Mouse (Mus musculus): ENCODE measurements at regions not wholly inside any gene's neighbourhood (a gene's known extent, or its start where the extent isn't known, plus 50 kb on each side); places are given as distances from the start of the nearest gene placed in this dataset.

DNA sequence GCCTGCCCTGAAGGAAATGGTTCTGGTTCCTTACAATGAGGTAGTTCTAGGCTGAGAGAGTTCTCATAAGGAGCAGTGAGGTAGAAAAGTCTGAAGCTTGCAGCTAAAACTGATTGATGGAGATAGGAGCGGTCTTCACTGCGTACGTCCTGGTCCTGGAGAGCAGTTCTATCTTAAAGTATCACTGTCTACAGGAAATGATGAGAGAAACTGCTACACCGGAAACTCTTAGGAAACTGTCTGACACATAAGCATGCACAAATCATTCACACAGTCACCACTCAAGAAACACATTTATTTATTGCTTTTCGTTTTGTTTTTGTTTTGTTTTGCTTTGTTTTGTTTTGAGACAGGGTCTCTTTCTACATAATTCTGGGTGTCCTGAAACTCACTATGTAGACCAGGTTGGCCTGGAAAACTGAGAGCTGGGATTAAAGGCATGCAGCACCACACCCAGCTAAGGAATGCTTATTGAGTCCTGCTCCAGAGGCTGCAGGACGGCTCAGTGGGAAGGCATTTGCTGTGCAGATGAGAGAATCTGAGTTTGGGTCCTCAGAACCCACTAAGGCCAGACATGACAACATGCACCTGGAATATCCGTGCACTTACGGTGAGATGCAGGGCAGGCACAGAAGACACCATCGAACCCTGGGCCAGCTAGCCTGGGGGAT lies 55.4 kb upstream of the Arglu1 start:
- H3K27me3 ChIP-seq (ENCODE audit: insufficient read depth, low read length), result peaks cover 3% of the 10 kb centered on the region

More for the DNA sequence above, 55.4 kb upstream of the Arglu1 start:
- H3K4me1 ChIP-seq (replicated peaks; ENCODE audit: low read depth, low read length), result peaks cover 19% of the 10 kb centered on the region
- no peaks in the 10 kb centered on the region for H3K36me3 ChIP-seq (ENCODE audit: insufficient read depth, low read length)
- no peak overlapping the region for H3K4me3 ChIP-seq (replicated peaks; ENCODE audit: low read length)
- H3K9me3 ChIP-seq (ENCODE audit: low read length), result no peaks in the 10 kb centered on the region
- no peak for TF ChIP-seq NANOG (IDR thresholded peaks at IDR 0.05; ENCODE audit: borderline replicate concordance, low read length)
- no peak for TF ChIP-seq POU5F1 (IDR thresholded peaks at IDR 0.05; ENCODE audit: borderline replicate concordance, low read length)
- TF ChIP-seq CTCF (conservative IDR thresholded peaks at IDR 0.05; ENCODE audit: low read length), result no peak
